Mouse (Mus musculus) thymus, adult 2 months (tissue): Measurements from ENCODE around the gene St8sia1. TPM values are rescaled to one million over a fixed set of nuclear protein-coding genes. Genes with fewer than 3 reads are reported as not detected.
A peak's percentile ranks its signal among the peaks of the same experiment; 100 is the strongest.

Experiments
- DNase-seq: peaks from one replicate; pipeline ENCODE4 v3.0.0; 2021
- H3K27ac ChIP-seq: fragments of 200-500 bp; 2 replicates; pipeline ENCODE4 v1.5.1; 2012; ENCODE audit warnings: low read length, control low read depth; ENCODE audit not compliant: control insufficient read depth, insufficient read depth
- H3K27me3 ChIP-seq: fragments of 200-500 bp; 2 replicates; pipeline ENCODE4 v1.6.1; 2012; ENCODE audit warnings: mild to moderate bottlenecking, low read length, moderate library complexity, mixed read lengths; ENCODE audit not compliant: control insufficient read depth, insufficient read depth
- H3K36me3 ChIP-seq: fragments of 200-500 bp; 2 replicates; pipeline ENCODE4 v1.6.1; 2012; ENCODE audit warnings: mild to moderate bottlenecking, low read length, moderate library complexity; ENCODE audit not compliant: control insufficient read depth, insufficient read depth
- H3K4me1 ChIP-seq: fragments of 200-500 bp; replicated peaks from 2 replicates; pipeline ENCODE4 v1.6.1; 2012; ENCODE audit warnings: low read length; ENCODE audit not compliant: control insufficient read depth, insufficient read depth
- H3K4me3 ChIP-seq: fragments of 200-500 bp; 2 replicates; pipeline ENCODE4 v1.5.1; 2012; ENCODE audit warnings: mild to moderate bottlenecking, low read length, control low read depth, moderate library complexity; ENCODE audit not compliant: control insufficient read depth, insufficient read depth
- CTCF ChIP-seq: fragments of 200-500 bp; IDR thresholded peaks from 2 replicates; pipeline ENCODE4 v1.5.1; 2012; ENCODE audit warnings: mild to moderate bottlenecking, control low read depth, low read length, moderate library complexity, borderline replicate concordance; ENCODE audit not compliant: control insufficient read depth, poor library complexity, insufficient read depth; ENCODE audit errors: extremely low read depth
- POLR2A ChIP-seq: fragments of 200-500 bp; IDR thresholded peaks from 2 replicates; pipeline ENCODE4 v1.6.1; 2012; ENCODE audit warnings: mild to moderate bottlenecking, low read length, control low read depth, moderate library complexity; ENCODE audit not compliant: control insufficient read depth, poor library complexity, insufficient read depth; ENCODE audit errors: extremely low read depth
- WGBS: fragments of 180-500 bp; shearing (Covaris S2); methylation state at CpG from one replicate; pipeline ENCODE4 v1.1.7; 2018; 5-methylcytosine and 5-hydroxymethylcytosine counted together
- polyA plus RNA-seq: library from polyadenylated mRNA; depleted of rRNA; stranded (reverse); fragments of >200 nt; gene quantifications from 2 replicates; pipeline ENCODE4 v1.2.3, GENCODE M21; 2012

The St8sia1 gene
- polyA plus RNA-seq, 1 experiment: 22.6 TPM

DNA sequence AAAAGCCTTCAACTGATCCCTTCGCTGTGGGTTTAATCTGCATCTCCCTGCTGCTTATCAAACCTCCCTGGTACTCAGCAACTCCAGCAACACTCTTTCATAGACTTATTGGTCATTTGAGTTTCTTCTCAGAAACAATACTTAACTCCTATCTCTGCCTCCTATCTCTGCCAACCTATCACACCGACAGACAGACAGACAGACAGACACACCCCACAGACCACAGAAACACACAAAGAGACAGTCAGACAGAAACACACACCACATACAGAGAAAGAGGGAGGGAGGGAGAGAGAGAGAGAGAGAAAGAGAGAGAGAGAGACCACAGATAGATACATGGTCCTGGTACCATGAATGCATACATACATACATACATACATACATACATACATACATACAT lies 18.8 kb downstream of the St8sia1 start:
- TF ChIP-seq POLR2A (no peak), CTCF (no peak)
- no peak overlapping the region for H3K4me3 ChIP-seq
- no peak for DNase-seq
- 52% methylated on average over 2 of the region's 2 CpGs for WGBS
- peaks cover 40% of the 10 kb centered on the region for H3K4me1 ChIP-seq
- H3K27ac ChIP-seq: peak overlapping the region; percentile 67; the same call in 1 of the 2 replicates
- no peaks in the 10 kb centered on the region for H3K27me3 ChIP-seq
- H3K36me3 ChIP-seq: peaks cover 3% of the 10 kb centered on the region; the same call in 1 of the 2 replicates

- WGBS: 98% methylated on average over 3 of the region's 3 CpGs
- Histone ChIP-seq H3K4me3 (no peak overlapping the region), H3K27ac (no peak overlapping the region), H3K27me3 (no peaks in the 10 kb centered on the region), H3K36me3 (peaks cover 3% of the 10 kb centered on the region; the same call in 1 of the 2 replicates), H3K4me1 (peaks cover 35% of the 10 kb centered on the region)
- TF ChIP-seq POLR2A: no peak
- no peak for TF ChIP-seq CTCF
- no peak for DNase-seq
These were observed 19.8 kb downstream of the St8sia1 start for GRCm38 (mm10) chr6:142944470-142944869.

DNA sequence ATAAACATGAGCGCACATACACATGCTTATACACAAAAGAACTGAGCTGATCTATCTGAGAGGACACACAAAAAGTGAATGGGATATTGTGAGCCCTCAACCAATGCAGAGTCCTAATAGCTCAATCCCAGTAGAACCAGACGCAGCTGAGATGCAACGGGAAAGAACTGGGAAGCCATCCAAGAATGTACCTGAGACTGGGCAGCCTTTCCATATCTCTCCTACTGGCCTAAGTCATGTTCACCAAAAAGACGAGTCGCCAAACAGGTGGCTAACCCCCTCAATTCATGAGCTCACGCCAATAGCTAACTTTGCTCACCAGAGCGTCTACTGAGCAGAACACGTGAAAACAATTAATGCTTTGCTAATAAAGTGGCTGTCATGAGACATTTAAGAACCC lies 20.8 kb downstream of the St8sia1 start:
- Histone ChIP-seq H3K4me3 (no peak overlapping the region), H3K27me3 (no peaks in the 10 kb centered on the region), H3K36me3 (peaks cover 3% of the 10 kb centered on the region; the same call in 1 of the 2 replicates), H3K27ac (no peak overlapping the region), H3K4me1 (peaks cover 32% of the 10 kb centered on the region)
- 96% methylated on average over 8 of the region's 8 CpGs for WGBS
- TF ChIP-seq POLR2A (no peak), CTCF (no peak)
- no peak for DNase-seq

DNA sequence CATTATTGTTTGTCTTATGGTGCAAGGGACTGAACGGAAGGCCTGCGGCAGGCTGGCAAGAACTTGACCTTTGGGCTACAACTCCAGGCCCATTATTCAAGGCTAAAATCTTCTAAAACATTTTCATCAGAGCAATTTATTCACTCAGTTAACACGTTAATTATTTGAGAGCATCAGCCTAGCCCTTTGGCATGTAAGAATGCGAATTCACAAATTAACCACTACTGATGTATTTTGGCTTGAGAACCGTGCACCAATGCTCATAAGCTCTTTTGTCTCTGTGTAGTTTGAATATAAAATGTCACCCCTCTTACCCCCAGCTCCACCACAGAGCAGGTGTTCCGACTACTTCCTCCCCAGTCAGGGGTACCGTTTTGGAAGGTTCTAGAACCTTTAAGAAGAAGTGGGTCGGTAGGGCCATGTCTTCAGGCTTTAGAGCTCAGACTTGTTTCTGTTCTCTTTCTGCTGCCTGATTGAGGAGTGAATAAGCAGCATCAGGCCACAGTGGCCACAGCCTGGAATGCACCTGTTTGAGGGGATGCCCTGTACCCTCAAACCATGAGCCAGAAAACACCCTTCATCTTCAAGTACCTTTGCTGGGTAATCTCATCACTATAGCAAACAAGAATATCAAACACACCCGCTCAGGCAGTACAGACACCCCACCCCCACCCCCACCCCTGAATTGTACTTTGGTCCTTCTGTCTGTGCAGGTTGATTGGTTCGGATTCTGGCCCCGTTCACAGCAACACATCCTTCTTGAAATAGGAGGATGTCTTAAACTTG lies 22.5 kb downstream of the St8sia1 start:
- peak; percentile 46 for DNase-seq
- no peaks in the 10 kb centered on the region for H3K27me3 ChIP-seq
- no peak overlapping the region for H3K4me3 ChIP-seq
- peaks cover 3% of the 10 kb centered on the region; the same call in 1 of the 2 replicates for H3K36me3 ChIP-seq
- 48% methylated on average over 11 of the region's 11 CpGs for WGBS
- peak overlapping the region; percentile 46 for H3K27ac ChIP-seq
- H3K4me1 ChIP-seq: peaks cover 27% of the 10 kb centered on the region
- TF ChIP-seq POLR2A: no peak
- TF ChIP-seq CTCF: no peak

DNA sequence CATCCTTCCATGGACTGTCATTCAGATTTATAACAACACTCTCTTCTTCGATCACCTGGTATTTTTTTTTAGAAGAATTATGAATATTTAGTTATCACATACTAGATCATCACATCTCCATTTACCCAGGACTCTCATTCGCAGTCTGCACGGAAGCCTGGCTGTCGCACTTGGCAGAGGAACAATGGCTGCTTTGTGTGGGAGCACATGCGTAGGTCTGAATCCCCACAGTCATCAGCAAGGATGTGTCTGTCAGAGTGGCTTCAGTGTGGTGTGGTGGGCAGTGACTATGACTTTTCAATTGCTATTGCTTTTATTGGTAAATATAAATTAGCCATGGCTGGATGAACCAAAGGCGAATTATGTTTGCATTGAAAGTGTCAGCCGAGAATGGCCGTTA lies 23.2 kb downstream of the St8sia1 start:
- H3K4me1 ChIP-seq: peaks cover 22% of the 10 kb centered on the region
- H3K36me3 ChIP-seq: peaks cover 3% of the 10 kb centered on the region; the same call in 1 of the 2 replicates
- 97% methylated on average over 8 of the region's 8 CpGs for WGBS
- DNase-seq: no peak
- TF ChIP-seq CTCF (no peak), POLR2A (no peak)
- no peaks in the 10 kb centered on the region for H3K27me3 ChIP-seq
- H3K27ac ChIP-seq: no peak overlapping the region; the same call in none of the 2 replicates
- no peak overlapping the region for H3K4me3 ChIP-seq

GRCm38 (mm10) chr6:142938549-142939345 lies 25.5 kb downstream of the St8sia1 start:
- WGBS: 95% methylated on average over 9 of the region's 9 CpGs

More at GRCm38 (mm10) chr6:142938549-142939345, 25.5 kb downstream of the St8sia1 start:
- no peak overlapping the region for H3K4me3 ChIP-seq
- no peak for DNase-seq
- H3K36me3 ChIP-seq: no peaks in the 10 kb centered on the region
- peaks cover 17% of the 10 kb centered on the region for H3K4me1 ChIP-seq
- H3K27ac ChIP-seq: no peak overlapping the region
- no peak for TF ChIP-seq CTCF
- TF ChIP-seq POLR2A: no peak
- H3K27me3 ChIP-seq: no peaks in the 10 kb centered on the region
